Mouse (Mus musculus): ENCODE measurements at regions not wholly inside any gene's neighbourhood (a gene's known extent, or its start where the extent isn't known, plus 50 kb on each side); places are given as distances from the start of the nearest gene placed in this dataset.

- no peak for TF ChIP-seq CTCF (IDR thresholded peaks at IDR 0.05; ENCODE audit: low read depth)
- TF ChIP-seq EP300 (IDR thresholded peaks at IDR 0.05; ENCODE audit: low read depth): no peak
Observed at GRCm38 (mm10) chr3:156406136-156406535, 155.5 kb upstream of the Negr1 start.

Data from liver, postnatal 0 days (tissue).